Mouse (Mus musculus) frontal cortex, adult (tissue): ENCODE data around the gene Actr6.
"Not testable (repeated sequence)": the region's sequence is repeated elsewhere in the genome, so short reads cannot be mapped to it uniquely, and the experiment has no call there.

Experiments
- ATAC-seq: cut with Nextera tagmentation; 2 replicates; pipeline ENCODE4 v1.9.2; 2017; ENCODE audit warnings: mild to moderate bottlenecking, moderate library complexity, mixed read lengths; ENCODE audit not compliant: low TSS enrichment

The Actr6 gene

GRCm38 (mm10) chr10:89737887-89738286, 5.8 kb upstream of the Actr6 start:
- no peak for ATAC-seq

GRCm38 (mm10) chr10:89737092-89737491, 5.0 kb upstream of the Actr6 start:
- ATAC-seq = no peak

- no peak for ATAC-seq
These were observed 754 bp downstream of the Actr6 start for GRCm38 (mm10) chr10:89731341-89731740.

GRCm38 (mm10) chr10:89730386-89730785, 1.7 kb downstream of the Actr6 start:
- no peak for ATAC-seq

GRCm38 (mm10) chr10:89722247-89723195, 9.6 kb downstream of the Actr6 start:
- ATAC-seq = no peak

- no peak for ATAC-seq
These were observed 11.3 kb downstream of the Actr6 start for GRCm38 (mm10) chr10:89720796-89721195.

GRCm38 (mm10) chr10:89720252-89720651, 11.8 kb downstream of the Actr6 start:
- no peak for ATAC-seq

GRCm38 (mm10) chr10:89714910-89715309, 17.2 kb downstream of the Actr6 start:
- ATAC-seq = peak; percentile 62; the same call in 1 of the 2 replicates

GRCm38 (mm10) chr10:89708720-89709119, 23.4 kb downstream of the Actr6 start:
- no peak for ATAC-seq

GRCm38 (mm10) chr10:89707397-89707796, 24.7 kb downstream of the Actr6 start:
- no peak for ATAC-seq

GRCm38 (mm10) chr10:89703042-89703441, 29.1 kb downstream of the Actr6 start:
- no peak for ATAC-seq

GRCm38 (mm10) chr10:89697956-89698355, 34.1 kb downstream of the Actr6 start:
- no peak for ATAC-seq

GRCm38 (mm10) chr10:89696270-89696669, 35.8 kb downstream of the Actr6 start:
- ATAC-seq = not testable (repeated sequence)

GRCm38 (mm10) chr10:89695194-89695911, 36.7 kb downstream of the Actr6 start:
- ATAC-seq = no peak

- no peak for ATAC-seq
These were observed 42.1 kb downstream of the Actr6 start for GRCm38 (mm10) chr10:89690021-89690420.

GRCm38 (mm10) chr10:89687455-89687854, 44.6 kb downstream of the Actr6 start:
- ATAC-seq = no peak

- ATAC-seq = peak; percentile 93
These were observed 45.8 kb downstream of the Actr6 start, which contains the start of gene Scyl2 for GRCm38 (mm10) chr10:89686139-89686808. Gene Scyl2 (minus strand): TSS chr10:89686285.

GRCm38 (mm10) chr10:89685391-89686138, 46.5 kb downstream of the Actr6 start:
- peak; percentile 22 for ATAC-seq

GRCm38 (mm10) chr10:89682961-89683360, 49.1 kb downstream of the Actr6 start:
- no peak for ATAC-seq

- ATAC-seq = no peak
These were observed 49.9 kb downstream of the Actr6 start for GRCm38 (mm10) chr10:89682157-89682556.

- no peak for ATAC-seq
These were observed 50.4 kb downstream of the Actr6 start for GRCm38 (mm10) chr10:89681706-89682105.
